Mouse (Mus musculus) lung, embryonic 14.5 days (tissue): Measurements from ENCODE around the gene Mtus2. TPM values are rescaled to one million over a fixed set of nuclear protein-coding genes. Genes with fewer than 3 reads are reported as not detected.

Experiments
- ATAC-seq: fragments of 200-750 bp; cut with Nextera tagmentation; 2 replicates; pipeline ENCODE4 v1.8.0; 2017; ENCODE audit warnings: mild to moderate bottlenecking, moderate TSS enrichment, moderate library complexity; ENCODE audit not compliant: insufficient read depth
- DNase-seq: peaks from one replicate; pipeline ENCODE4 v3.0.0-alpha.2; 2015
- H3K27ac ChIP-seq: fragments of 300-500 bp; sonication (generic); 2 replicates; pipeline ENCODE4 v1.5.1; 2014; ENCODE audit warnings: low read depth, mild to moderate bottlenecking, moderate library complexity
- H3K27me3 ChIP-seq: fragments of 300-500 bp; sonication (generic); 2 replicates; pipeline ENCODE4 v1.6.1; 2014; ENCODE audit warnings: low read length, control low read depth; ENCODE audit not compliant: insufficient read depth
- H3K36me3 ChIP-seq: fragments of 300-500 bp; sonication (generic); 2 replicates; pipeline ENCODE4 v1.6.1; 2014; ENCODE audit warnings: control low read depth; ENCODE audit not compliant: insufficient read depth
- H3K4me1 ChIP-seq: fragments of 300-500 bp; sonication (generic); 2 replicates; pipeline ENCODE4 v1.6.1; 2014; ENCODE audit warnings: antibody characterized with exemption, control low read depth; ENCODE audit not compliant: insufficient read depth
- H3K4me2 ChIP-seq: fragments of 300-500 bp; sonication (generic); 2 replicates; pipeline ENCODE4 v1.6.1; 2014; ENCODE audit warnings: mild to moderate bottlenecking
- H3K4me3 ChIP-seq: fragments of 300-500 bp; sonication (generic); 2 replicates; pipeline ENCODE4 v1.5.1; 2014; ENCODE audit warnings: low read depth, low read length
- H3K9ac ChIP-seq: fragments of 300-500 bp; sonication (generic); 2 replicates; pipeline ENCODE4 v1.6.1; 2014
- H3K9me3 ChIP-seq: fragments of 300-500 bp; sonication (generic); 2 replicates; pipeline ENCODE4 v1.6.1; 2016; ENCODE audit warnings: low read depth, low read length, control low read depth
- CTCF ChIP-seq: IDR thresholded peaks from 2 replicates; pipeline ENCODE4 v1.5.1; 2016; ENCODE audit warnings: antibody characterized with exemption, low read depth
- WGBS: fragments of 180-500 bp; shearing (Covaris S2); extraction: QIAGEN DNeasy Blood & Tissue Kit; methylation state at CpG from one replicate; pipeline ENCODE4 v1.1.7; 2014; 5-methylcytosine and 5-hydroxymethylcytosine counted together
- polyA plus RNA-seq: library from polyadenylated mRNA; unstranded; fragments of >200 nt; fragmentation: Nextera tagmentation; extraction: Ambion mirVana; gene quantifications from 2 replicates; pipeline ENCODE4 v1.2.1, GENCODE M21; 2014

Gene Mtus2
- polyA plus RNA-seq, 1 experiment from 2014 or later, result 5.7 TPM

DNA sequence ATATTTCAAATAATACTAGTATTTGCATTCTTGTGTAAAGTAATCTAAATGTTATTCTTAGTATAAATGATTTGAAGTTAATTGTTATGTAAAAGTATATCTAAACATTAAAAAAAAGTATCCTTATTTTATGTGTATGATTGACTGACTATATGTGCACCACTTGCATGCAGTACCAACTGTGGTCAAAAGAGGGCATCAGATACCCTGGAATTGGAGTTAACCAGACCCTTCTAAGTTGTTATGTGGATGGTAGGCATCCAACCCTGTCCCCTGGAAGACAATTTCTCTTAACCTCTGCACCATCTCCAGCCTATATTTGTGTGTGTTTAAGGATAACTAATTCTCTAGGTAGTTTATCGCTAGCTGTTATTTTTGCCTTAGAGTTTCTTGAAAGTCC lies 126.4 kb downstream of the Mtus2 start:
- H3K9ac ChIP-seq, result no peak overlapping the region
- no peaks in the 10 kb centered on the region for H3K36me3 ChIP-seq
- H3K9me3 ChIP-seq, result no peaks in the 10 kb centered on the region
- H3K4me2 ChIP-seq, result no peak overlapping the region
- H3K4me3 ChIP-seq, result no peak overlapping the region
- no peaks in the 10 kb centered on the region for H3K27me3 ChIP-seq
- H3K4me1 ChIP-seq, result no peaks in the 10 kb centered on the region
- ATAC-seq, result no peak
- 92% methylated on average over 1 of the region's 1 CpGs for WGBS
- peak; percentile 44 for TF ChIP-seq CTCF
- H3K27ac ChIP-seq, result no peak overlapping the region
- no peak for DNase-seq

DNA sequence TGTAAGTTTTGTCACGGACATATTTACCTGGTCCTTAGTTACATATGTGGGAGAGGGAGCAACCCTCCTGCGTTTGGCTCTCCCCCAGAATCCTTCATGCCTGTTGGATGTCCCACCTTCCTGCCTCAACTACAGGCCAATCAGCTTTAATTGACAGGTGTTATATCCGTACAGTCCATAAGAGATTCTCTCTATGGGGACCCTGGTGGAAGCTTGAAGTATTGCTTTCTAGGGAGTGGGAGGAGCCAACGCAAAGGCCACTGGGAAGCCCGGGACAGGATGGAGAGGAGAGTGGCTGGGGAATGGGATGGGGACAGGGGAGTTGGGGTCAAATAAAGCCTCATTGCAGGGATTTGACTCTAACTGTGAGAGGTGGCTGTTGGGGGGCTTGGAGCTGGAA lies 127.6 kb downstream of the Mtus2 start:
- Histone ChIP-seq H3K27me3 (no peaks in the 10 kb centered on the region), H3K9ac (no peak overlapping the region), H3K4me2 (no peak overlapping the region), H3K4me3 (no peak overlapping the region), H3K36me3 (no peaks in the 10 kb centered on the region), H3K9me3 (no peaks in the 10 kb centered on the region), H3K27ac (no peak overlapping the region), H3K4me1 (no peaks in the 10 kb centered on the region)
- no peak for TF ChIP-seq CTCF
- ATAC-seq (no peak), DNase-seq (no peak)
- WGBS, result 85% methylated on average over 5 of the region's 5 CpGs

GRCm38 (mm10) chr5:148087796-148088195 lies 130.7 kb downstream of the Mtus2 start:
- WGBS, result 57% methylated on average over 3 of the region's 3 CpGs
- ATAC-seq (no peak), DNase-seq (no peak)
- H3K4me3 ChIP-seq, result no peak overlapping the region
- H3K27ac ChIP-seq, result no peak overlapping the region
- H3K9ac ChIP-seq, result no peak overlapping the region
- no peaks in the 10 kb centered on the region for H3K27me3 ChIP-seq
- H3K4me1 ChIP-seq, result no peaks in the 10 kb centered on the region
- H3K36me3 ChIP-seq, result no peaks in the 10 kb centered on the region
- H3K4me2 ChIP-seq, result no peak overlapping the region
- no peaks in the 10 kb centered on the region for H3K9me3 ChIP-seq
- no peak for TF ChIP-seq CTCF

DNA sequence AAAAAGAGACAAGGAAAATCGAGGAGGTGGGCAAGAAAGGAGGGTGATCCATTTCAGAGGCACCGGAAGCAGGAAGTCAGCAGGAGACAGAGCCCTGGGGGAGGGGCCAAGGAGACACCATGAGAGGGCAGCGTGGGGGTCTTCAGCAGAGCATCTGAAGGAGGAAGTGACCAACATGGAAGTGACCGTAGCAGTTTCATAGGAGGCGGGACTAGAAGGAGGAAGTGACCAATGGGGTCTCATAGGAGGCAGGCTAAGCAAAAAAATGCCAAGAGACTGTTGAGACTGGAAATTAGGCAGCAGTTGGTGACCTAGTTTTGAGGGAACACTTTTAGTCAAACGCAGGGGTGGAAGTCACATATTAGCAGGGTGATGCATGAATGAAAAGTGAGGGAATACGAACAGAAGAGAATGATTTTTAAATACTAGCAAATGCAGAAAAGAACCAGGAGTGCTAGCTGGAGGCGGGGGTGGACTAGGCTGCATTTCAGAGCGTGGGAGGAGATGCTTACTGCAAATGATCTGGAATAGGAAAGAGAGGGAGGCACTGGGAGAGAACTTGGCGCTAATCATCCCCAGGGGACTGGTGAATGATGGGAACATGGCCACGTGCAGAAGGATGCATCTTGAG lies 133.2 kb downstream of the Mtus2 start:
- WGBS, result 69% methylated on average over 11 of the region's 11 CpGs
- no peaks in the 10 kb centered on the region for H3K27me3 ChIP-seq
- no peaks in the 10 kb centered on the region for H3K9me3 ChIP-seq
- ATAC-seq, result no peak
- no peak for TF ChIP-seq CTCF
- no peaks in the 10 kb centered on the region for H3K36me3 ChIP-seq
- H3K4me1 ChIP-seq, result no peaks in the 10 kb centered on the region
- no peak overlapping the region for H3K27ac ChIP-seq
- no peak overlapping the region for H3K9ac ChIP-seq
- no peak overlapping the region for H3K4me3 ChIP-seq
- no peak for DNase-seq
- no peak overlapping the region for H3K4me2 ChIP-seq

GRCm38 (mm10) chr5:148094640-148095039 lies 137.5 kb downstream of the Mtus2 start:
- WGBS, result 25% methylated on average over 10 of the region's 10 CpGs

DNA sequence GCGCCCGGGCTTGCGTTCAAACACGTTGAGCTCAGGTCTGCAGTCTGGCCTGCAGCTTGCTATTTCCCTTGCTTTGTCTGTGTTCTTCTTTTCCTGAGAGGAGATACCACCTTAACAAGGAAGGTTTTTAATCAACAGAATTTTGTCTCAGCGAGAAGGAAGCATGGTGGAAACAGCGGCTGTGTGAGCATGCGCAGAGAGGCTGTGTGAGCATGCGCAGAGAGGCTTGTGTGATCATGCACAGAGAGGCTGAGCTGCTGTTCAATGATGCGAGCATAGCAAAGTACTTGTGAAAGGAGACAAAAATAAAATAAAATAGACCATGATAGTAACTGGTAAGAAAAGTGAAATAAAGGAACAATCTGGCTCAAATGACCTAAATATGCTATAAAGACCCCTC lies 142.2 kb downstream of the Mtus2 start:
- H3K4me2 ChIP-seq, result no peak overlapping the region
- ATAC-seq, result no peak
- no peaks in the 10 kb centered on the region for H3K36me3 ChIP-seq
- no peaks in the 10 kb centered on the region for H3K4me1 ChIP-seq
- no peak for DNase-seq
- no peak overlapping the region for H3K9ac ChIP-seq
- no peak for TF ChIP-seq CTCF
- H3K27me3 ChIP-seq, result no peaks in the 10 kb centered on the region
- WGBS, result 90% methylated on average over 9 of the region's 9 CpGs
- no peak overlapping the region for H3K27ac ChIP-seq
- H3K9me3 ChIP-seq, result no peaks in the 10 kb centered on the region
- H3K4me3 ChIP-seq, result no peak overlapping the region

More at GRCm38 (mm10) chr5:148094640-148095039, 137.5 kb downstream of the Mtus2 start:
- Histone ChIP-seq H3K27ac (no peak overlapping the region), H3K9me3 (no peaks in the 10 kb centered on the region), H3K36me3 (no peaks in the 10 kb centered on the region), H3K4me3 (no peak overlapping the region), H3K27me3 (no peaks in the 10 kb centered on the region), H3K4me2 (no peak overlapping the region), H3K4me1 (no peaks in the 10 kb centered on the region), H3K9ac (no peak overlapping the region)
- ATAC-seq (no peak), DNase-seq (peak; percentile 20)
- TF ChIP-seq CTCF, result no peak

GRCm38 (mm10) chr5:148107324-148107723 lies 150.2 kb downstream of the Mtus2 start:
- H3K36me3 ChIP-seq, result no peaks in the 10 kb centered on the region
- WGBS, result 79% methylated on average over 6 of the region's 6 CpGs
- H3K9me3 ChIP-seq, result no peaks in the 10 kb centered on the region
- no peak for ATAC-seq
- no peaks in the 10 kb centered on the region for H3K4me1 ChIP-seq
- no peak overlapping the region for H3K9ac ChIP-seq
- H3K27me3 ChIP-seq, result no peaks in the 10 kb centered on the region
- H3K27ac ChIP-seq, result no peak overlapping the region
- DNase-seq, result no peak
- H3K4me3 ChIP-seq, result no peak overlapping the region
- H3K4me2 ChIP-seq, result no peak overlapping the region
- 0 out of 2 replicates have a peak, but pooled peaks have one; percentile 5 for TF ChIP-seq CTCF

DNA sequence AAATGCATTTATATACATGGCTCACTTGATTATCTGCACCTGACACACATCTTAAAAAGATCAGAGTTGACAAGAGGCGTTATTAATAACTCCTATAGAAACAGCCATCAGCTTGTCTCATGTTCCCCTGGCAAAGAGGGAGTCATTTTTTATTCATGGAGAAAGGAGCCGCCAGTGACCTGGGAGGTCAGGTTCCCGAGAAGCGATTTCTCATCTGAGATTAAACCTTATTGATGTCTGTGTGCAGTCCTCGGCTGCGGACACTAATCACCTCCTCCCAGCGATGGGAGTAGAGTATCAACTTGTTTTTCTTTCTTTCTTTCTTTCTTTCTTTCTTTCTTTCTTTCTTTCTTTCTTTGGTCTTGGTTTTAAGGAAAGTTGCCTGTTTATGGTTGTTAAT lies 150.8 kb downstream of the Mtus2 start:
- Histone ChIP-seq H3K4me1 (no peaks in the 10 kb centered on the region), H3K4me3 (no peak overlapping the region), H3K36me3 (no peaks in the 10 kb centered on the region), H3K9ac (no peak overlapping the region), H3K27me3 (no peaks in the 10 kb centered on the region), H3K27ac (no peak overlapping the region), H3K4me2 (no peak overlapping the region), H3K9me3 (no peaks in the 10 kb centered on the region)
- 33% methylated on average over 7 of the region's 7 CpGs for WGBS
- TF ChIP-seq CTCF, result no peak
- DNase-seq (no peak), ATAC-seq (no peak)
